ENCODE assay signal across 7 mouse cellular contexts in the genomic region with DNA sequence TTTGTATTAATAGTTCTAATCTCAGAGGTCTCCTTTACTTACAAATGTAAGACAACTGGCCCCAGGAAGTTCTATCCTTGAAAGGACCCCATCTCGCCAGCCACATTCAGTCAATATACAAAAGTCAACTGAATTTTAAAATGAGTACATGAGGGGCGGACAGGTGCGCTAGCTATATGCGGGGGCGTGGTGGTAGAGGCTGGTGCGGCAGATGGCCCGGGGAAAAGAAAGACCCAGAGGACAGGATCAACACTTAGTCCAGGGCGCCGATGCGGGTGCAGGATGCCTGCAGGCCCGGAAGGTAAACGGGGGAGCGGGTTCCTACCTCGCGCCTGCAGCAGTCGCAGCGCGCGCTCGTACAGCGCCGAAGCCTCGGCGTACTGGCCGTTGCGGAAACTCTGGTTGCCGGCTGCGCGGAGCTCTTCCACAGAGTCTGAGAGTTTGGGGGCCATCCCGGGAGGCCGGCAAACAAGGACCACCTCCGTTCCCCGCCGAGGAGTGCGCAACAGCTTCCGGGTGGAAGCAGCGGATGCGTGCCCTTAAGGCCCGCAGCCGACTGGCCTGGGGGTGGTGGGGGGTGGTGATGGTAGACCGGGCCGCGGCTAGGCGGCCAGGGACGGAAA. TPM values are rescaled to one million over a fixed set of nuclear protein-coding genes. Genes with fewer than 3 reads are reported as not detected.
A peak's percentile ranks its signal among the peaks of the same experiment; 100 is the strongest.
DNase-seq lines count a peak whose midpoint lies in the region; ATAC-seq and TF ChIP-seq lines count a peak whose summit lies in the region.

Gene Stk4, plus strand, starts transcription at position 181 of the 623 bp plus-strand sequence.

- peak within 1 kb of the TSS; percentile 75 for H3K4me2 ChIP-seq in forebrain, postnatal 0 days (ENCODE audit: low read depth)
- peak within 1 kb of the TSS; percentile 91 for H3K4me2 ChIP-seq in liver, embryonic 13.5 days
- peak within 1 kb of the TSS; percentile 86 for H3K4me2 ChIP-seq in stomach, embryonic 14.5 days (replicated peaks; ENCODE audit: low read depth, low read length)

- H3K4me1 ChIP-seq in forebrain, postnatal 0 days (ENCODE audit: insufficient read depth) = peaks cover 12% of the 10 kb centered on the region
- H3K4me1 ChIP-seq in liver, embryonic 13.5 days (replicated peaks) = peaks cover 45% of the 10 kb centered on the region
- H3K4me1 ChIP-seq in stomach, embryonic 14.5 days (ENCODE audit: control insufficient read depth, insufficient read depth, low read length) = peaks cover 13% of the 10 kb centered on the region

- DNase-seq in ovary, postnatal 14 days (ENCODE audit: low spot score) = peak; percentile 19
- no peak for DNase-seq in ovary, postnatal 36 days (ENCODE audit: low spot score)
- DNase-seq in adrenal gland, postnatal 36 days = no peak
- peak; percentile 66 for DNase-seq in forebrain, postnatal 0 days
- DNase-seq in induced T-regulatory cell, adult 2 months (ENCODE audit: low read depth) = peak; percentile 75
- peak; percentile 19 for DNase-seq in liver, embryonic 13.5 days

- H3K36me3 ChIP-seq in forebrain, postnatal 0 days (ENCODE audit: insufficient read depth) = peaks cover under 1% of the 10 kb centered on the region
- H3K36me3 ChIP-seq in liver, embryonic 13.5 days = peaks cover 19% of the 10 kb centered on the region
- H3K36me3 ChIP-seq in stomach, embryonic 14.5 days (ENCODE audit: control insufficient read depth, insufficient read depth, low read length) = peaks cover 13% of the 10 kb centered on the region

- H3K9me3 ChIP-seq in forebrain, postnatal 0 days (ENCODE audit: low read length) = no peaks in the 10 kb centered on the region
- H3K9me3 ChIP-seq in liver, embryonic 13.5 days (replicated peaks) = no peaks in the 10 kb centered on the region
- H3K9me3 ChIP-seq in stomach, embryonic 14.5 days (ENCODE audit: control insufficient read depth, low read depth, low read length) = no peaks in the 10 kb centered on the region

- H3K9ac ChIP-seq in forebrain, postnatal 0 days = peak within 1 kb of the TSS; percentile 88
- peak within 1 kb of the TSS; percentile 90 for H3K9ac ChIP-seq in liver, embryonic 13.5 days
- peak within 1 kb of the TSS; percentile 62 for H3K9ac ChIP-seq in stomach, embryonic 14.5 days (replicated peaks; ENCODE audit: low read depth, low read length)

- no peak for TF ChIP-seq CTCF in forebrain, postnatal 0 days (IDR thresholded peaks at IDR 0.05; ENCODE audit: low read depth)

- under 1% methylated on average over 44 of the region's 45 CpGs for WGBS in forebrain, postnatal 0 days
- 1% methylated on average over 45 of the region's 45 CpGs for WGBS in liver, embryonic 13.5 days (ENCODE audit: insufficient replicate concordance)
- WGBS in stomach, embryonic 14.5 days = under 1% methylated on average over 45 of the region's 45 CpGs

- ATAC-seq in forebrain, postnatal 0 days = peak; percentile 53
- no peak for ATAC-seq in liver, embryonic 13.5 days (ENCODE audit: low read depth)
- ATAC-seq in stomach, embryonic 14.5 days (ENCODE audit: insufficient number of reproducible peaks, insufficient read depth, low FRiP score, low read depth) = 0 out of 2 replicates have a peak, but pooled peaks have one; percentile 0

- H3K27ac ChIP-seq in forebrain, postnatal 0 days (ENCODE audit: low read depth, low read length) = peak within 1 kb of the TSS; percentile 87
- H3K27ac ChIP-seq in liver, embryonic 13.5 days = peak within 1 kb of the TSS; percentile 75
- peak within 1 kb of the TSS; percentile 79 for H3K27ac ChIP-seq in stomach, embryonic 14.5 days (ENCODE audit: low read length)

- H3K4me3 ChIP-seq in forebrain, postnatal 0 days (ENCODE audit: low read depth, low read length) = peak within 1 kb of the TSS; percentile 87
- peak within 1 kb of the TSS; percentile 89 for H3K4me3 ChIP-seq in liver, embryonic 13.5 days (replicated peaks)
- peak within 1 kb of the TSS; percentile 98 for H3K4me3 ChIP-seq in stomach, embryonic 14.5 days (ENCODE audit: low read depth, low read length)

- H3K27me3 ChIP-seq in forebrain, postnatal 0 days (ENCODE audit: insufficient read depth, low read length) = no peaks in the 10 kb centered on the region
- H3K27me3 ChIP-seq in liver, embryonic 13.5 days = no peaks in the 10 kb centered on the region
- no peaks in the 10 kb centered on the region for H3K27me3 ChIP-seq in stomach, embryonic 14.5 days (ENCODE audit: control insufficient read depth, insufficient read depth, low read length)

RNA-seq across cellular contexts. Expression of gene Stk4, which starts in this region (rescaled TPM):
- 10 to 100 TPM; 27.5 to 32.4 TPM for total RNA-seq in adrenal gland, postnatal 36 days (2021)
- 33.5 and 36.1 TPM in 2 replicates for total RNA-seq in forebrain, postnatal 0 days (2014; rRNA removed)
- polyA plus RNA-seq in forebrain, postnatal 0 days (2015; fragmentation: Nextera tagmentation; extraction: Ambion mirVana) = 17.4 and 19.3 TPM in 2 replicates
- 14.8 and 17.9 TPM in 2 replicates for polyA plus RNA-seq in liver, embryonic 13.5 days (2015; fragmentation: Nextera tagmentation; extraction: Ambion mirVana)
- 26.3 and 30.7 TPM in 2 replicates for polyA plus RNA-seq in stomach, embryonic 14.5 days (2014; fragmentation: Nextera tagmentation; extraction: Ambion mirVana)

Comparison
In these comparisons a context has a peak if more than half of its experiments do, and no peak if none do; other contexts are left out.
1. DNase-seq: peak in ovary, postnatal 14 days (single experiment), forebrain, postnatal 0 days (single experiment), induced T-regulatory cell, adult 2 months (single experiment) and liver, embryonic 13.5 days (single experiment); none in ovary, postnatal 36 days (single experiment) and adrenal gland, postnatal 36 days (0 of 2).
2. Peak in every context shown above with its lines, with median percentiles within 50 percentile points of each other: H3K27ac ChIP-seq, H3K4me2 ChIP-seq, H3K4me3 ChIP-seq and H3K9ac ChIP-seq.